In genomic region chr4:62229448-62229847, GRCm38 (mm10) we compare ENCODE assay signal across 11 mouse cellular contexts. TPM values are rescaled to one million over a fixed set of nuclear protein-coding genes. Genes with fewer than 3 reads are reported as not detected.
DNase-seq lines count a peak whose midpoint lies in the region; ATAC-seq and TF ChIP-seq lines count a peak whose summit lies in the region.
"Had no signal": no experiment of that assay in that cellular context is flagged by ENCODE, and none has a peak within 500 bp of the region (broad histone marks: within the 10 kb centered on the region; RNA-seq: fewer than 3 reads in every experiment).

No protein-coding gene starts in this region.

- no peak for TF ChIP-seq POLR2A in lung, adult 2 months (IDR thresholded peaks at IDR 0.05; ENCODE audit: borderline replicate concordance, extremely low read depth, low read depth, low read length)
- TF ChIP-seq POLR2A in MEL (IDR thresholded peaks at IDR 0.05; ENCODE audit: control insufficient read depth in 1 of 2, insufficient read depth in 1 of 2, low read depth in 1 of 2, low read length in 2 of 2, poor library complexity in 1 of 2), result no peak

- ATAC-seq in embryonic facial prominence, embryonic 11.5 days (replicated peaks; ENCODE audit: insufficient number of reproducible peaks, low FRiP score, low TSS enrichment, low read depth), result no peak
- ATAC-seq in hindbrain, embryonic 12.5 days (ENCODE audit: low FRiP score), result no peak
- ATAC-seq: inflammation-experienced regulatory T-cells, adult 6 months had no signal

- TF ChIP-seq CTCF in lung, adult 2 months (IDR thresholded peaks at IDR 0.05; ENCODE audit: insufficient read depth, low read length), result peak; percentile 29; the same call in 1 of the 2 replicates
- peak in 2 of 3 experiments; percentile 7 to 25; a peak in 1 of 6 replicates for TF ChIP-seq CTCF in MEL (IDR thresholded peaks at IDR 0.05 in 2 of 3, conservative IDR thresholded peaks at IDR 0.05 in 1 of 3; ENCODE audit: control insufficient read depth in 1 of 3, insufficient read depth in 1 of 3, low read depth in 2 of 3, low read length in 3 of 3, poor library complexity in 1 of 3, severe bottlenecking in 1 of 3)

- no peaks in the 10 kb centered on the region for H3K36me3 ChIP-seq in embryonic facial prominence, embryonic 11.5 days (replicated peaks; ENCODE audit: control insufficient read depth, insufficient read depth, low read depth, low read length)
- no peaks in the 10 kb centered on the region for H3K36me3 ChIP-seq in embryonic facial prominence, embryonic 10.5 days (replicated peaks)
- no peaks in the 10 kb centered on the region for H3K36me3 ChIP-seq in MEL (ENCODE audit: control insufficient read depth in 1 of 2, insufficient read depth in 2 of 2, low read length in 2 of 2)
- H3K36me3 ChIP-seq in hindbrain, embryonic 12.5 days, result no peaks in the 10 kb centered on the region
- H3K36me3 ChIP-seq: liver, embryonic 13.5 days had no signal

- WGBS in embryonic facial prominence, embryonic 11.5 days, result 92% methylated on average over 7 of the region's 7 CpGs
- WGBS in embryonic facial prominence, embryonic 10.5 days, result 89% methylated on average over 7 of the region's 7 CpGs
- WGBS in lung, adult 2 months, result 80% methylated on average over 7 of the region's 7 CpGs
- WGBS in hindbrain, embryonic 12.5 days, result 86% methylated on average over 7 of the region's 7 CpGs

- no peaks in the 10 kb centered on the region for H3K27me3 ChIP-seq in embryonic facial prominence, embryonic 11.5 days (ENCODE audit: control insufficient read depth, insufficient read depth, low read length)
- no peaks in the 10 kb centered on the region for H3K27me3 ChIP-seq in embryonic facial prominence, embryonic 10.5 days (replicated peaks; ENCODE audit: low read depth, poor library complexity, severe bottlenecking)
- H3K27me3 ChIP-seq in MEL (ENCODE audit: control insufficient read depth in 1 of 2, insufficient read depth in 2 of 2, low read length in 2 of 2), result no peaks in the 10 kb centered on the region
- H3K27me3 ChIP-seq in hindbrain, embryonic 12.5 days, result no peaks in the 10 kb centered on the region
- H3K27me3 ChIP-seq: liver, embryonic 13.5 days had no signal

- no peaks in the 10 kb centered on the region for H3K4me1 ChIP-seq in embryonic facial prominence, embryonic 11.5 days (ENCODE audit: control insufficient read depth, insufficient read depth, low read length)
- H3K4me1 ChIP-seq in embryonic facial prominence, embryonic 10.5 days, result no peaks in the 10 kb centered on the region
- no peaks in the 10 kb centered on the region for H3K4me1 ChIP-seq in lung, adult 2 months (ENCODE audit: control insufficient read depth, insufficient read depth, low read length)
- H3K4me1 ChIP-seq in MEL (ENCODE audit: control insufficient read depth in 1 of 2, insufficient read depth in 2 of 2, low read length in 2 of 2), result no peaks in the 10 kb centered on the region
- H3K4me1 ChIP-seq in hindbrain, embryonic 12.5 days, result no peaks in the 10 kb centered on the region
- H3K4me1 ChIP-seq: liver, embryonic 13.5 days had no signal

- TF ChIP-seq RAD21 in MEL (IDR thresholded peaks at IDR 0.05; ENCODE audit: low read depth, low read length), result no peak

- peak; percentile 4 for DNase-seq in embryonic facial prominence, embryonic 11.5 days (ENCODE audit: low spot score)
- no peak for DNase-seq in embryonic facial prominence, embryonic 10.5 days (ENCODE audit: low spot score)
- no peak for DNase-seq in lung, adult 2 months
- no peak for DNase-seq in lung, postnatal 4 days
- DNase-seq in MEL (ENCODE audit: low read depth, low spot score), result peak; percentile 4
- peak; percentile 23 for DNase-seq in lung, postnatal 14 days
- no peak for DNase-seq in left cerebral cortex, adult 9 months (ENCODE audit: low spot score in 2 of 2)
- DNase-seq: gastrocnemius, postnatal 25 days; liver, embryonic 13.5 days had no signal

- no peak overlapping the region for H3K27ac ChIP-seq in embryonic facial prominence, embryonic 11.5 days (replicated peaks; ENCODE audit: low read depth, low read length)
- H3K27ac ChIP-seq in embryonic facial prominence, embryonic 10.5 days (replicated peaks), result no peak overlapping the region
- H3K27ac ChIP-seq in MEL (ENCODE audit: control insufficient read depth, low read depth, low read length), result no peak overlapping the region
- no peak overlapping the region for H3K27ac ChIP-seq in hindbrain, embryonic 12.5 days
- H3K27ac ChIP-seq: liver, embryonic 13.5 days had no signal

- H3K9ac ChIP-seq in embryonic facial prominence, embryonic 11.5 days (replicated peaks; ENCODE audit: low read length), result no peak overlapping the region
- no peak overlapping the region for H3K9ac ChIP-seq in MEL (ENCODE audit: control insufficient read depth, low read depth, low read length, poor library complexity, severe bottlenecking)
- H3K9ac ChIP-seq in hindbrain, embryonic 12.5 days, result no peak overlapping the region
- H3K9ac ChIP-seq: liver, embryonic 13.5 days had no signal

- no peaks in the 10 kb centered on the region for H3K79me2 ChIP-seq in MEL (ENCODE audit: control insufficient read depth, insufficient read depth, low read length, poor library complexity)

- no peak for TF ChIP-seq EP300 in MEL (IDR thresholded peaks at IDR 0.05; ENCODE audit: low read depth in 1 of 2, low read length in 2 of 2)

- H3K4me2 ChIP-seq in embryonic facial prominence, embryonic 11.5 days (ENCODE audit: low read depth, low read length), result no peak overlapping the region
- no peak overlapping the region for H3K4me2 ChIP-seq in hindbrain, embryonic 12.5 days (replicated peaks)
- H3K4me2 ChIP-seq: liver, embryonic 13.5 days had no signal

- no peaks in the 10 kb centered on the region for H3K9me3 ChIP-seq in embryonic facial prominence, embryonic 11.5 days (replicated peaks; ENCODE audit: control insufficient read depth, low read length)
- no peaks in the 10 kb centered on the region for H3K9me3 ChIP-seq in embryonic facial prominence, embryonic 10.5 days
- no peaks in the 10 kb centered on the region for H3K9me3 ChIP-seq in MEL (replicated peaks; ENCODE audit: insufficient read depth, low read length)
- no peaks in the 10 kb centered on the region for H3K9me3 ChIP-seq in hindbrain, embryonic 12.5 days (replicated peaks)
- H3K9me3 ChIP-seq: liver, embryonic 13.5 days had no signal

- no peak overlapping the region for H3K4me3 ChIP-seq in embryonic facial prominence, embryonic 11.5 days (ENCODE audit: low read depth, low read length)
- no peak overlapping the region for H3K4me3 ChIP-seq in embryonic facial prominence, embryonic 10.5 days
- no peak overlapping the region for H3K4me3 ChIP-seq in lung, adult 2 months (replicated peaks; ENCODE audit: extremely low read depth, low read depth, low read length)
- no peak overlapping the region for H3K4me3 ChIP-seq in MEL (ENCODE audit: control insufficient read depth in 1 of 2, insufficient read depth in 1 of 2, low read depth in 2 of 2, low read length in 2 of 2)
- H3K4me3 ChIP-seq in hindbrain, embryonic 12.5 days, result no peak overlapping the region
- H3K4me3 ChIP-seq: liver, embryonic 13.5 days had no signal

TF ChIP-seq in MEL, 35 proteins besides CTCF, POLR2A, EP300 and RAD21:
- TF ChIP-seq CHD2 (IDR thresholded peaks at IDR 0.05; ENCODE audit: low read length) (no peak), JUND (IDR thresholded peaks at IDR 0.05; ENCODE audit: low read depth, low read length) (no peak), SMC3 (IDR thresholded peaks at IDR 0.05; ENCODE audit: low read depth, low read length) (no peak), USF1 (IDR thresholded peaks at IDR 0.05; ENCODE audit: low read depth, low read length) (no peak), ZNF384 (IDR thresholded peaks at IDR 0.05; ENCODE audit: low read depth, low read length) (no peak)

RNA-seq across cellular contexts. Expression of gene Zfp37, which starts 1.4 kb away (rescaled TPM):
- 25.6 and 28.3 TPM in 2 replicates for polyA plus RNA-seq in embryonic facial prominence, embryonic 11.5 days (2014; fragmentation: Nextera tagmentation; extraction: Ambion mirVana)
- 18.7 and 19.8 TPM in 2 replicates for polyA plus RNA-seq in embryonic facial prominence, embryonic 10.5 days (2016; fragmentation: Nextera tagmentation; extraction: Ambion mirVana)
- 0.58 and 1.1 TPM in 2 replicates for polyA plus RNA-seq in lung, adult 2 months (2012; rRNA removed)
- not detected in 2 replicates for total RNA-seq in MEL (2012; rRNA removed)
- polyA plus RNA-seq in MEL (2012; ENCODE audit: insufficient read depth in 1 of 2, insufficient read length in 2 of 2, low read depth in 1 of 2, low replicate concordance in 2 of 2, missing spikeins in 1 of 2), result not detected
- polyA plus RNA-seq in hindbrain, embryonic 12.5 days (2016; fragmentation: Nextera tagmentation; extraction: Ambion mirVana), result 29.4 and 30.2 TPM in 2 replicates
- polyA plus RNA-seq: inflammation-experienced regulatory T-cells, adult 6 months had no signal

RNA-seq across cellular contexts. Expression of gene Slc31a2, which starts 32.9 kb away (rescaled TPM):
- polyA plus RNA-seq in embryonic facial prominence, embryonic 11.5 days (2014; fragmentation: Nextera tagmentation; extraction: Ambion mirVana), result 7.9 and 10.6 TPM in 2 replicates
- 10.2 and 10.7 TPM in 2 replicates for polyA plus RNA-seq in embryonic facial prominence, embryonic 10.5 days (2016; fragmentation: Nextera tagmentation; extraction: Ambion mirVana)
- polyA plus RNA-seq in lung, adult 2 months (2012; rRNA removed), result 22.3 and 30.7 TPM in 2 replicates
- 0.08 TPM in 1 of 2 replicates, not detected in the other for total RNA-seq in MEL (2012; rRNA removed)
- polyA plus RNA-seq in MEL (2012; ENCODE audit: insufficient read depth in 1 of 2, insufficient read length in 2 of 2, low read depth in 1 of 2, low replicate concordance in 2 of 2, missing spikeins in 1 of 2), result under 1 TPM in 1 of 2 experiments, not detected in 1; 0.25 TPM
- polyA plus RNA-seq in hindbrain, embryonic 12.5 days (2016; fragmentation: Nextera tagmentation; extraction: Ambion mirVana), result 12.9 and 13.0 TPM in 2 replicates

Comparison
In these comparisons a context has a peak if more than half of its experiments do, and no peak if none do; other contexts are left out.
1. DNase-seq: peak in embryonic facial prominence, embryonic 11.5 days (single experiment), MEL (single experiment) and lung, postnatal 14 days (single experiment); none in embryonic facial prominence, embryonic 10.5 days (single experiment), lung, adult 2 months (single experiment), lung, postnatal 4 days (0 of 2) and left cerebral cortex, adult 9 months (0 of 2).